Comparison of ENCODE assay signal across 8 mouse cellular contexts in genomic region chr7:114276005-114276752, GRCm38 (mm10). TPM values are rescaled to one million over a fixed set of nuclear protein-coding genes. Genes with fewer than 3 reads are reported as not detected.
DNase-seq lines count a peak whose midpoint lies in the region; ATAC-seq lines count a peak whose summit lies in the region.

Gene Psma1, minus strand, starts transcription at chr7:114276118.

- peaks cover 0 to 12% of the 10 kb centered on the region in 2 experiments; a peak in 1 of 4 replicates for H3K4me1 ChIP-seq in heart, embryonic 14.5 days (ENCODE audit: control insufficient read depth in 2 of 2, insufficient read depth in 2 of 2, low read length in 2 of 2)
- peaks cover 22% of the 10 kb centered on the region for H3K4me1 ChIP-seq in liver, embryonic 13.5 days (replicated peaks)
- peaks cover 8% of the 10 kb centered on the region; the same call in 1 of the 2 replicates for H3K4me1 ChIP-seq in stomach, embryonic 16.5 days (ENCODE audit: control insufficient read depth, insufficient read depth, low read length)

- peak; percentile 88 for ATAC-seq in CD4-positive, CD25-positive, alpha-beta regulatory T cell, adult 4 months
- peak; percentile 94 for ATAC-seq in heart, embryonic 14.5 days (ENCODE audit: insufficient number of reproducible peaks, insufficient read depth, low FRiP score, low read depth)
- peak; percentile 90 for ATAC-seq in liver, embryonic 13.5 days (ENCODE audit: low read depth)
- peak; percentile 93 for ATAC-seq in stomach, embryonic 16.5 days (ENCODE audit: insufficient read depth, low FRiP score)

- peak within 1 kb of the TSS; percentile 80 for H3K9ac ChIP-seq in heart, embryonic 14.5 days (ENCODE audit: low read length)
- H3K9ac ChIP-seq in liver, embryonic 13.5 days, result peak within 1 kb of the TSS; percentile 92
- peak within 1 kb of the TSS; percentile 91 for H3K9ac ChIP-seq in stomach, embryonic 16.5 days (ENCODE audit: low read length)

- peaks cover 31% of the 10 kb centered on the region for H3K36me3 ChIP-seq in heart, embryonic 14.5 days (ENCODE audit: control insufficient read depth, insufficient read depth, low read length)
- H3K36me3 ChIP-seq in liver, embryonic 13.5 days, result peaks cover 29% of the 10 kb centered on the region
- H3K36me3 ChIP-seq in stomach, embryonic 16.5 days (ENCODE audit: control insufficient read depth, insufficient read depth, low read length), result no peaks in the 10 kb centered on the region

- peak within 1 kb of the TSS; percentile 94 for H3K4me2 ChIP-seq in heart, embryonic 14.5 days (ENCODE audit: low read length)
- H3K4me2 ChIP-seq in liver, embryonic 13.5 days, result peak within 1 kb of the TSS; percentile 79
- peak within 1 kb of the TSS; percentile 94 for H3K4me2 ChIP-seq in stomach, embryonic 16.5 days (ENCODE audit: low read depth, low read length)

- no peaks in the 10 kb centered on the region for H3K9me3 ChIP-seq in heart, embryonic 14.5 days (ENCODE audit: control insufficient read depth, low read length)
- H3K9me3 ChIP-seq in liver, embryonic 13.5 days (replicated peaks), result no peaks in the 10 kb centered on the region
- no peaks in the 10 kb centered on the region for H3K9me3 ChIP-seq in stomach, embryonic 16.5 days (replicated peaks; ENCODE audit: control insufficient read depth, low read length)

- peak within 1 kb of the TSS; percentile 55 to 70 for H3K27ac ChIP-seq in heart, embryonic 14.5 days (replicated peaks in 1 of 2; ENCODE audit: control insufficient read depth in 1 of 2, insufficient read depth in 1 of 2, low read depth in 2 of 2, low read length in 2 of 2)
- peak within 1 kb of the TSS; percentile 81 for H3K27ac ChIP-seq in liver, embryonic 13.5 days
- peak within 1 kb of the TSS; percentile 62 for H3K27ac ChIP-seq in stomach, embryonic 16.5 days (ENCODE audit: low read length)

- no peaks in the 10 kb centered on the region for H3K27me3 ChIP-seq in heart, embryonic 14.5 days (ENCODE audit: control insufficient read depth, insufficient read depth, low read length)
- H3K27me3 ChIP-seq in liver, embryonic 13.5 days, result no peaks in the 10 kb centered on the region
- H3K27me3 ChIP-seq in stomach, embryonic 16.5 days (ENCODE audit: control insufficient read depth, insufficient read depth, low read length), result no peaks in the 10 kb centered on the region

- peak; percentile 98 for DNase-seq in c-Kit-negative CD71-positive TER-119-positive erythroid progenitor cells, embryonic 14.5 days (ENCODE audit: low read depth, low spot score)
- DNase-seq in fibroblast of lung, adult 2 months (ENCODE audit: low read depth), result peak; percentile 96
- peak; percentile 98 for DNase-seq in kidney, postnatal 14 days
- peak; percentile 95 for DNase-seq in liver, embryonic 13.5 days
- peak; percentile 95 for DNase-seq in neural tube, embryonic 10.5 days (ENCODE audit: extremely low spot score, low spot score)

- WGBS in heart, embryonic 14.5 days, result under 1% methylated on average over 39 of the region's 39 CpGs
- WGBS in liver, embryonic 13.5 days (ENCODE audit: insufficient replicate concordance), result under 1% methylated on average over 39 of the region's 39 CpGs
- under 1% methylated on average over 39 of the region's 39 CpGs for WGBS in stomach, embryonic 16.5 days

- H3K4me3 ChIP-seq in heart, embryonic 14.5 days (ENCODE audit: control insufficient read depth in 1 of 2, insufficient read depth in 1 of 2, low read depth in 1 of 2, low read length in 2 of 2), result peak within 1 kb of the TSS; percentile 64 to 69
- peak within 1 kb of the TSS; percentile 91 for H3K4me3 ChIP-seq in liver, embryonic 13.5 days (replicated peaks)
- H3K4me3 ChIP-seq in stomach, embryonic 16.5 days (replicated peaks; ENCODE audit: low read length), result peak within 1 kb of the TSS; percentile 83

RNA-seq across cellular contexts. Expression of gene Psma1, which starts in this region (rescaled TPM):
- polyA plus RNA-seq in CD4-positive, CD25-positive, alpha-beta regulatory T cell, adult 4 months (2017; shearing (Covaris generic)), result 100 to 1,000 TPM; 218 to 222 TPM
- 330 and 349 TPM in 2 replicates for polyA plus RNA-seq in heart, embryonic 14.5 days (2014; fragmentation: Nextera tagmentation; extraction: Ambion mirVana)
- polyA plus RNA-seq in liver, embryonic 13.5 days (2015; fragmentation: Nextera tagmentation; extraction: Ambion mirVana), result 343 and 365 TPM in 2 replicates
- 336 and 342 TPM in 2 replicates for polyA plus RNA-seq in stomach, embryonic 16.5 days (2015; fragmentation: Nextera tagmentation; extraction: Ambion mirVana)

Comparison
In these comparisons a context has a peak if more than half of its experiments do, and no peak if none do; other contexts are left out.
1. Peak in every context shown above with its lines: DNase-seq, ATAC-seq, H3K4me3 ChIP-seq and H3K27ac ChIP-seq.